Mouse (Mus musculus) brain, adult 10 weeks (tissue): Measurements from ENCODE around the gene Thsd1. TPM values are rescaled to one million over a fixed set of nuclear protein-coding genes. Genes with fewer than 3 reads are reported as not detected.

Experiments used
- polyA plus RNA-seq: library from polyadenylated mRNA; stranded (reverse); fragments of 350-450 nt; fragmentation: Illumina TruSeq; extraction: RNeasy Lipid Tissue Mini Kit (QIAGEN cat#74804); gene quantifications from one replicate; pipeline ENCODE4 v1.2.3, GENCODE M21; 2015; ENCODE audit warnings: low read depth, low replicate concordance

Thsd1 gene
- 3.2 TPM for polyA plus RNA-seq

DNA sequence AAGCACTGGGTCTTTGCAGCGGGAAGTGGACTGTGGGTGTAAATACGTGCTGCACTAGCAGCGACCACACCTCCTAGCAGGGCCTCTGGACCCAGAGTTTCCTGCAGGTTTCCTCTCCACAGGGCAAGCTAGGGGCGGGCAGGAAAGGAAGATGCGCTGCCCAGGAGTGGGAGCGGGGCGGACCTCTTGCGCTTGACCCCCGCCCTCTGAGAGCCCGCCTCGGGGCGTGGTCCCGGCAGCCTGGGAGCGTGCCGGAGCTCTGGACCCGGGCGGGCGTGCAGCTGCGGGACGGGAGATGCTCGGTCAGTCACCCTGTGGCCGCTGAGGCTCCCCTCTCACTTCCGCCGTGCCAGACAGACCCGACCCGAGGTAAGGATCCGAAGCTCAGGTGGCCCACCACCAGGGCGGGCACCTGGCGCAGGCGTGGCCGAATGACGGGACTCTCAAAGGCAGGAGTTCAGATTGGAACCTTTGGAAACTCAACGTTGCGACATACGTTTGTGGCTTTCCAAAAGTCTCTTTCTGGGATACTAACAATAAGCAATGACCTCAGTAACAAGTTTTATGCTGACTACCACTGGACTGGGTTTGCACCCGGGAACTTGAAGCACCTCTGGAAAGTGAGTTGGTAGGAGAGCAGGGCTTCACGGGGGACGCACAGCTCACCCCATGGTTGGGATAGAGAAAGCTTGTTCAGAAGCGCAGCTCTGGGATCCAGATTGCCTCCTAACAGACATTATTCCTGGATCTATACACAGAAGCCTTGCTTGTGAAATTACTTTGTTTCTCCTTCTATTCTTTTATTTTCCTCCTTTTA is at the start of gene Thsd1:
Gene Thsd1, plus strand, starts transcription at position 253 of the 817 bp plus-strand sequence.

DNA sequence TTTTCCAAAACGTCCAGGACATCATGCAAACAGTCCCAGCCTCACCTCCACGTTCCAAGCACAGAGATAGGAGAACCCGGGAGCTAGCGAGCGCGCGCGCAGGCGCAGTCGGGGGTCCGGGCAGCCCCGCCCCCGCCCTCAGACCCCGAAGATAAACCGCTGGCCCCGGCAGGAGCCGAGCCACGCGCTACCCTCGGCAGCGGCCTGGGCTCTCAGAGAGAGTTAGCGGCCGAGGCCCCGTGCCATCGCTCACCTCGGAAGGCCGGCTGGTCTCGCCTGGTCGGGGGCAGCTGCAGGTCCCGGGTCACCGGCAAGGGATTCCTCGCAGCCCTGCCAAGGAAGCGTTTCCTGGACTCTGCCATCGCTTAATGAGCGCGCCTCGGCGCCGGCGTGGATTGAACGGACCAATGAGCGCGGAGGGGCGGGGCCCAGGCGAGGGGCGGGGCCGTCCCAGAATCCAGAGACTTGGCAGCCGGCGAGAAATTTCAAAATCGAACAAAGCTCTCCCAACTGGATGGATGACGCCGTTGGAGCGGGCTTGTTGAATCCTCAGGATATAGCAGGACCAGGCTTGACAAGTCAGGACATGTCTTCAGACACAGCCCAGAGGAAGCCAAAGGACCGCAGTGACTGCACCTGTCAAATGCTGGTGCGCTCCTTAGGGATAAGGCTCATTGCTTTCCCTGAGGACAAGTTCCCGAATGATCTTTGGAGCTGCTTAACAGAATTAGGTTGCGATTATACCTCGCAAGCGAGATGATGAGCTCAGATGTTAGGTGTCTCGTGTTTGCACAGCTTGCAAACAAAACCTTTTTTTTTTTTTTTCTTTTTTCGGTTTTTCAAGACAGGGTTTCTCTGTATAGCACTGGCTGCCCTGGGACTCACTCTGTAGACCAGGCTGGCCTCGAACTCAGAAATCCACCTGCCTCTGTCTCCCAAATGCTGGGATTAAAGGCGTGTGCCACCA is 41.4 kb upstream of the Thsd1 start, which contains the start of gene Ckap2:
Gene Ckap2, minus strand, starts transcription at position 389 of the 967 bp plus-strand sequence.

GRCm38 (mm10) chr8:22192660-22193431 is 34.3 kb upstream of the Thsd1 start, which contains the start of gene Vps36:
Gene Vps36 (plus strand): TSS chr8:22192809.

DNA sequence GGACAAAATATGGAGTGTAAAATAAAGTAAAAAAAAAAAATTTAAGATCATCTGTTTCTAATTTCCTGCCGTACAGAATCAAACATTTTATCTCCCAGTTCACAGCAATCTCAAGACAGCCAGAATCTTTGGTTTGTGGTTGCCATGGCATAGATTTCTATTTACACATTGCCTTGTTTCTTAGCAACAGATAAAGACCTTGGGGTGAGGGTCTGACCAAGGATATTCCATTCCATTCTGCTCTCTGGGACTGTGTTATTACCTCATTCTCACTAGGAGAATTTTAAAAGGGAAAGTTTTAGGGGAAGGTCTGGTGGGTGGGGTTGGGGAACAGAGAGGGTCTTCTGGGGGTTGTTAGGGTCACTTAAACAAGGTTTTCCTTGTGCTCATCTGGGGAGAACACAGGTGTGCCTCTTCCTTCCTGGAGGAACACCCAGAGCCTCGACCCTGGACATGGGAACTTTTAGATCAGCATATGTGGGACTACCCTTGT is 55.9 kb downstream of the Thsd1 start, which contains the start of gene Tpte:
Gene Tpte, plus strand, starts transcription at position 443 of the 493 bp plus-strand sequence.

Other genes with a start within 250 kb of the Thsd1 start
- 1.2 TPM for gene Atp7b, start 167.0 kb upstream of the Thsd1 start, polyA plus RNA-seq
- gene Alg11, start 166.6 kb upstream of the Thsd1 start, polyA plus RNA-seq: 27.2 TPM
- gene Nek5, start 102.3 kb upstream of the Thsd1 start, polyA plus RNA-seq: 0.58 TPM
- 2.5 TPM for gene Nek3, start 60.9 kb upstream of the Thsd1 start, polyA plus RNA-seq
- gene Ckap2, start 41.5 kb upstream of the Thsd1 start, polyA plus RNA-seq: 1.5 TPM
- gene Vps36, start 34.5 kb upstream of the Thsd1 start, polyA plus RNA-seq: 18.4 TPM
- gene Tpte, start 56.1 kb downstream of the Thsd1 start, polyA plus RNA-seq: not detected
- 11.6 TPM for gene Slc25a15, start 171.3 kb downstream of the Thsd1 start, polyA plus RNA-seq
- 33.2 TPM for gene Mrps31, start 184.0 kb downstream of the Thsd1 start, polyA plus RNA-seq